Mouse (Mus musculus) lung, postnatal 0 days (tissue): ENCODE data around the gene Grm7.

Experiments
- CTCF ChIP-seq: IDR thresholded peaks from 2 replicates; pipeline ENCODE4 v1.5.1; 2016; ENCODE audit warnings: antibody characterized with exemption, mild to moderate bottlenecking
- EP300 ChIP-seq: IDR thresholded peaks from 2 replicates; pipeline ENCODE4 v1.6.1; 2016; ENCODE audit warnings: antibody characterized with exemption, mild to moderate bottlenecking, control low read depth

- TF ChIP-seq CTCF (no peak), EP300 (no peak)
These were observed 842.2 kb downstream of the Grm7 start for GRCm38 (mm10) chr6:111487556-111487955.
